Mouse (Mus musculus): ENCODE data around the gene Parp4.

DNA sequence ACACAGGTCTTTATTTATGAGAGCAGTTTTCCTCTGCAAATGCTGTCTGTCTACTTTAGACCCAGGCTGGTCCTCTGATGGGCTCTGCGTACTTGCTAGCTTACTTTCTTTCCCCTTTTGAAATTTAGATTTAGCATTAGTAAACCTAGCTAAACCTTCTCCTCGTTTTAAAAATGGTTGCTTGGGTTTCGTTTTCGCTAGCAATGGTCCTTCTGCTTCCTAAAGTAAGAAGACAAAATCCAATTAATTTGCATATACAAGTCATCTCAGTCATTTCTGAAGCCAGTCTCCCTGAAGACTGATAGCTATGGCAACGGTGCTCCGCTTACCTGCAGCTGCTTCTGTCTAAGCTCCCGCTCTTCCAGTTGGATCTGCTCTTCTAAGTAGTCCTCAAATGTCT lies 22.1 kb upstream of the Parp4 start:
- TF ChIP-seq GATA1 (IDR thresholded peaks at IDR 0.05; ENCODE audit: low read length) (no peak), TAL1 (IDR thresholded peaks at IDR 0.05; ENCODE audit: low read length) (no peak)
